Mouse (Mus musculus) telencephalon, adult 2 months (tissue): ENCODE results near the gene Lad1.

Experiments
- DNase-seq: peaks from one replicate; pipeline ENCODE4 v3.0.0-alpha.2; 2011; ENCODE audit warnings: low read depth, low spot score

Gene Lad1

DNA sequence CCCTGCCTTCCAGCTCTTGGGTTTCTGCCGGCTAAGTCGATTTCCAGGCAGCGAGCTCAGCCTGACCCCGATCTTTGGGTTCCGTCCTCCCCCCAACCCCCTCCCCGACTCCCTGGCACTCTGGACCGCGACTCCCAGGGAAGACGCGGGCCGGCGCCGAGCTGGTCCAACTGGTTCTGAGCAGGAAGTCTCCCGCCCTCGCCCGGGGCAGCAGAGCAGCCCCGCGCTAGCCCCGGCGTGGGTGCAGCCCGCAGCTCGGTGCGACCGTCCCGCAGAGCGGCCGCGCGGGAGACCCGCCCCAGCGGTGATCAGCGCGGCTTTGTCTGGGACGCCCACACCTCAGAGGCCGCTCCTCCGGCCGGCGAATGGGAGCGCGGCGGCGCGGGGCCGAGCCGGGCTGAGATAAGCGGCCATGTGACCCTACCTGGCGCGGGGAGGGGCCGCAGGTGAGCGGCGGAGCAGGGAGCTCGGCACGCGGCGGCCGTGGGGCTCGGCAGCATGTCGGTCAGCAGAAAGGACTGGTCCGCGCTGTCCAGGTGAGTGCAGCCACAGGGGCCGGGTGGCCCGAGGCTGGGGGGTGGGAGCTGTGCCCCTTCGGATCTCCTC is at the start of gene Lad1:
Gene Lad1 (plus strand): TSS at position 118 of the 606 bp plus-strand sequence.
- DNase-seq, result no peak

DNA sequence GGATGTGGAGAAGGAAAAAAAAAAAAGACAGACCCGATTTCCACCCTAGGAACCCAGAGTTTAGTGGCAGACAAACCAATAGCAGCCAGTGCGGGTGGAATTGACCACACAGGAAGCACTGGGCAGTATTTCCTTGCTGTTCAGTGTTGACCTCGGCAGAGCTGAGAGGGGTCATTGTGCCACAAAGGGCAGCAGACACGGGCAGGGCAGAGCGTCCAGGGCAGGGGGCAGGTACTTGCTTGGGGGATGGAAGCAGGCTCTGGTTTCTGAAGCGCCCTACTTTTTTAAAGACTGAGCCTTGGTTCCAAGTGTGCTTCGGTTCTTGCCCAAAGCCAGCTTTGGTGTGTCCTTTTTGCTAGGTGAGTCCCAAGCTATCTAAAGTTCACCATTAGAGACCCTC is 48.2 kb upstream of the Lad1 start:
- DNase-seq, result no peak

DNA sequence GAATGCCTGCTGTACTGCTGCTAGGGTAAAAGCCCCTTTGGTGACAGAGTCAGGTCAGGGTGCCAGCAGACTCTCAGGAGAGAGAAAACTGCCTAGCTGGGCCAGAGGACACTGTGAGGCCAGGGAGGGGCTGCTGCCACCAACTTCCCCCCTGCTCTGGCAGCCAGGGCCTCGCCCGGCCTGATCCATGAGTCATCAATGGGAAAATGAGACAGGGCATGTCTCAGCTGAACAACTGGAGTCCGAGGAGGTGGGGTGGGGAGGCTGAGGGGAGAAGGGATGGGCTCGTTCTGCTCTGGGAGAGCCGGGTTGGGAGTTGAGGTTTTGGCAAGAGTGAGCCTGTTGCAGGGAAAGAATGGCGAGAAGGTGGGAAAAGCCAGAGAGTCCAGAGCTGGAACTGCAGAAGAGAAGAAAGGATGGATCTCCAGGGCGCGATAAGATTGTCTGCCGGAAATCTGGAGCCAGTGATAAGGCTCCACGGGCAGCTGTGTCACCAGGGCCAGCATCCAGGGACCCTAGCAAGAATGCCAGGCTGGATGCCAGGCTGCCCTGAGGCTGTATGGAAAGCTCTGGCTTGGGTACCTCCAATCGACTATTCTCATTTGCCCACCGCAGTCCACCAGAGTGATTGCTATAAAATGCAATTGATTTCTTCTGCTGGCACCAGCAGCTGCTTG is 47.4 kb upstream of the Lad1 start:
- no peak for DNase-seq

DNA sequence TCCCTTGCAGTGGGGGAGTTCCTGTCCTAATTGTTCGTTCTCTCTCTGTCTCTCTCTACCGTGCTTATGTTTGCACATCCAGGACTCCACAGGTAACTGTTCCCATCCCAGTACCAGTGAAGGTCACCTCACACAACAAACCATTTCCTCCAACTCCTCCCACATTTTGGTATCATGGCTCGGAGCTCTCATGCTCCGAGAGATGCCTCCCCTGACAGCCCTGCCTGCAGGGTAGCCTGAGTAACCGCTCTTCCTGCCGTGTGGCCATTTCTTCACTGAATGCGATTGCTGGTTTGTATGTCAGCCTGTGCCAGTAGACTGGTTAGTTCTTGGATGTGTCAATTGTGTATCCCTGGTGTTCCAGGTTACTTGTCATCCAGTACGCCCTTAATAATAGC is 46.8 kb upstream of the Lad1 start:
- DNase-seq, result no peak

DNA sequence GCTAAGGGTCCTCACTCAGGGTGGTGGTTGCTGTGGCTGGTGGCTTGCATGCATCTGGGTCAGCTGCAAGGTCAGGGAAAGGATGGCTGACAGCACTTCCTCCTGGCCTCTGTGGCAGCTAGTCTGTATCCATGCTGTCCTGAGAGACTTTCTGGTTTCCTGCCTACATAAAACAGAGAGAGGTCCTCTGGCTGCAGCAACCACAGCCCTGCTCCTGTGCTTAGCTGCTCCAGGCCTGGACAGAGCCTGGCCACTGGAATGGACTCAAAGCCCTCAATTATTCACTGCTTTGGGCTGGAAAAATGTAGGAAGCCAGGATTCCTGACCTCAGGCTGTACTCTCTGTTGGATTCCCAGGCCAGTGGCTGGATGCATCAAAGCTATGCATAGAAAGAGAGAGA is 41.8 kb upstream of the Lad1 start:
- no peak for DNase-seq

DNA sequence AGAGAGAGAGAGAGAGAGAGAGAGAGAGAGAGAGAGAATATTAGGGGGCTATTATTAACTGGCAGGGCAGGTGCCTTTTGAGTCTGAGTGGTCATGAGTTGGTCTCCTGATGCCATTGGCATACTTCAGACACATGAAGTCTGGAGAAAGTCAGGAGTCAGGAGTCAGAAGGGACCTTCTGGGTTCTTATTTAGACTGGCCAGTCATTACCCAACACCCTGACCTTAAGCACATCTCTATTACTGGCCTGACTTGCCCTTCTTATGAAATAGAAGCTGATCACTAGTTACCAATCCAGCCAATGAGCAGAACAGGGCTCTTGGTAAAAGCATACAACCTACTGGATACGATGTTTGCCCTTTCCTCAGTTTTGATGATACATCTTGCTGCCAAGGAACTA is 41.4 kb upstream of the Lad1 start:
- DNase-seq, result no peak

DNA sequence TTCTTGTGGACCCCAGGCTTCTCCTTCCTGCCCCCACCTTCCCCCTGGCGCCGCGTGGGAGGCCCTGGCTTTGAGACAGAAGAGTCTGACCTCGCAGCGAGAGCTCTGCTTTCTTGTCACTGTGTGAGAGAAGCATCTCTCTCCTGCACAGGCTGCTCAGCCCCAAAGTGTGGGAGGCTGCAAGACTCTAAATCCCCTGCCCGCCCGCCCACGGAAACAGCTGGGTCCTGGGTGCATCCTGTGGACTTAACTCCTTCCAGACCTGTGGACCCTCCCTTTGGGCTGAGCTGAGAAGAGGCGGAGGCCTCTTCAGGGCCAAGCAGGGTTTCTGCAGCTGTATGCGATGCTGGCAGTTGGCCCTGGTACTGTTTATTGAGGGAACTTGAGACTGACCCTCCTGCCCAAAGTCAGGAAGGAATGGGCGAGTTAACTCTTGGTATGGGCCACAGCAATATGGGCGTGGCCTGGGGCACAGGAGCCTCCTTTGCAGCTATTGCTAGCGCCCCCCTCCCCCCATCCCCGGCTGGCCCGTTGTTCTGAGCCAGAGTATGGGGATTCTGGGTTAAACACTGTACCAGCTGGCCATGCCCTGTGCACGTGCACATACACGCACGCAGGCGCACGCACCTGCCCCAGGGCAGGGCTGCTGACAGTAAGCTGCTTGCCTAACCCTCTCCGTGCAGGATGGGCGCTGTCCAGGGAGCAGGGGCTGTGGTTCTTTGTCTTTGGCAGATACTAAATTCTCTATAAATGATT is 39.4 kb upstream of the Lad1 start, which contains the start of gene Tnni1:
Gene Tnni1 (plus strand): TSS at position 655 of the 756 bp plus-strand sequence.
- DNase-seq, result no peak

DNA sequence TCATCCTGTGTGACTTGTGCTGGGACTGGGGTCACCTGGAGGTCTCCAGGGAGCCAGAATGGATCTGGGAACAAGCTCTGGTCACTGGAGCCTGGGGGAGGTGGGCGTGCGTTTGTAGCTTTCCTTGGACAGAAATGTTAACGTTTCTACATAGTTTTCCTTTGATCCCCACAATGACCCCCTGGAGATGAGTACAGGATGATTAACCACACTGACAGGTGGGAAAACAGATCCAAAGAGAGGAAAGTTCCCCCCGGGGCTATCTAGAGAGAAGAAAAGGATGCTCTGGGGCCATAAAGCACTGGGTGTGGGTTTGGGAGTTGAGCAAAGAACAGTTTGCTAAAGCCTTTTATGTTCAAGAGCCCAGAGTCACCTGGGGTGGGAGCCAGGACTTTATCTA is 37.7 kb upstream of the Lad1 start:
- DNase-seq, result no peak

DNA sequence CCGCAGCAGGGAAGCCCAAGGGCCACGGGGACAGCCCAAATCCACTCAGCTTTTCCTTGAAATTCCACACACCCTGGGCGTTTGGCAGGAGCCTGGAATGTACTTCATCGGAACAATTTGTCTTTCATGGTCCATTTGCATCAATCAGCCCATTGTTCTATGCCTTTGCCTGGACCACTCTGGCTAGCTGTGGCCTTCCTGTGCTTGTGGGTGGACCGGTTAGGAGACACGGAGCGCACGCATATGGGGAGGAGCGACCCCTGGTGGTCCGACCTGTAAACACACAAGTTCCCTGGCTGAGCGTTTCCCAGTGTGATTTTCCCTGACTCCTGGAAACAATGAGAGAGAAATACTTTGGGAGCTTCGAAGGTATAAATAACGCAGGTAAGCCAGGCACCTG is 37.2 kb upstream of the Lad1 start:
- DNase-seq, result peak; percentile 64

DNA sequence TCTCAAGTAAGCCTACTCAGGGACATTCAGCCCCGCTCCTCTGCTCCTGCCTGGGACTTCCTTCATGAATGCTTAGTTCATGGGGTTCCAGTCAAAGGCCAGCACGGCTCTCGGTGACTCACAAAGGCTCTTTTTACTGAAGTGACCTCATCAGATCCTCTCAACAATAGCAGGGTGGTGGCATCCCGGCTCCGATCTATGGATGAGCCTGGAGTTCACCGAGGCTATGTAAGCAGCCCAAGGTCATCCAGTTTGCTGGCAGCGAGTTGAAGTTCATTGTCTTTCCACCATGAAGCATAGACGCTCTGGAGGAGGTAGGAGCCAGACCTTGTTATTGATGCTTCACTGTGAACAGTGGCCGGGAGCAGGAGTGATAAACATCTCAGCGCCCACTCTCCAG is 35.6 kb upstream of the Lad1 start:
- DNase-seq, result peak; percentile 59

DNA sequence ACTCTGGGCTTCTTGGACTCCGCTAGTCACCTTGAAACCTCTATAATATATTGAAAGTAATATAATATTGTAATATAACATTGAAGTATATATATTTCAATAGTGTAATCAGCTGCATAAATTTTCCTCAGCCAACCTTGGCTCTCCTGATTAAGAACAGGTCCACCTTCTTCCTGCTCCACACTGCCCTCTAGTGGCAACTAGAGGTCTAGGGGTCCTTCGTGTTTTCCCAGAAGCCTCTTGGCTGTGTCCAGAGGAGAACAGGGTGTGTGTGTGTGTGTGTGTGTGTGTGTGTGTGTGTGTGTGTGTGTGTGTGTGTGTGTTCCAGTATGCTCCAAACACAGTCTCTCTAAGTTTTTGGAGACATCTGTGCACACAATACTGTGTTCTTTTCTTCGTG is 30.6 kb upstream of the Lad1 start:
- DNase-seq, result no peak

DNA sequence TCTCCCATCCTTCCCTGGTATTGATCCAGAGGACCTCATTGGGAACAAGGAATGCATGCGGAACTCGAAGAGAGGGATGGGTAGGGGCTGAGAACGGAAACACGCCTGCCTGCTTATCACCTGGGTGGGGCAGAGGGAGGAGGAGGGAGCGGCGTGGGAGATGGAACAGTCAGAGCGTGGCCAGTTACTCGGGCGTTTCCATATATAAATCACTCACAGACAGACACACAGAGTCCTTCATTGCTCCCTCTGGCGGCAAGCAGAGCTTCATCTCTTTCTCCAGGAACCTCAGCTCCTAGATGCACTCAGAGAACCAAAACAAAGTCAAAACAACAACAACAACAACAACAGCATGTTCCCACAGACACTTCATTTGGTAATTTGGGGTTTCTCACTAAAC is 29.7 kb upstream of the Lad1 start:
- no peak for DNase-seq

DNA sequence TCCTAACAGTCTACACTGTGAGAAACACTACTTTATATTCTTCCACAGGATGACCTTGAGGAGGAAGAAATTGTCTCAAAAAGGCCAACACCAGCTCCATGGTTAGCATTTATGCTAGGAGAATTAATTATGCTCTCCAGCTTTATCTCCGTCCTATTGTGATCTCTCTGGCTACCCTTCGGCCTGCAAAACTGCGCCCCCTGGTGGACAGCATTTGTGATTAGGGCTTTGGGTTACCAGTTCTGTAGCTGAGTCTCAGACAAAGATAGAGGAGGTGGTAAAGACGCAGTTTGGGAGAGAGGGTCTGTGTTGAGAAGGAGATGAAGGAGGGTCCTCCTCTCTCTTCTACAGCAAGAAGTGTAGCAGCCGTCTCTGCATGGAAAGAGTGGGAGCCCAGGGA is 28.6 kb upstream of the Lad1 start:
- no peak for DNase-seq

DNA sequence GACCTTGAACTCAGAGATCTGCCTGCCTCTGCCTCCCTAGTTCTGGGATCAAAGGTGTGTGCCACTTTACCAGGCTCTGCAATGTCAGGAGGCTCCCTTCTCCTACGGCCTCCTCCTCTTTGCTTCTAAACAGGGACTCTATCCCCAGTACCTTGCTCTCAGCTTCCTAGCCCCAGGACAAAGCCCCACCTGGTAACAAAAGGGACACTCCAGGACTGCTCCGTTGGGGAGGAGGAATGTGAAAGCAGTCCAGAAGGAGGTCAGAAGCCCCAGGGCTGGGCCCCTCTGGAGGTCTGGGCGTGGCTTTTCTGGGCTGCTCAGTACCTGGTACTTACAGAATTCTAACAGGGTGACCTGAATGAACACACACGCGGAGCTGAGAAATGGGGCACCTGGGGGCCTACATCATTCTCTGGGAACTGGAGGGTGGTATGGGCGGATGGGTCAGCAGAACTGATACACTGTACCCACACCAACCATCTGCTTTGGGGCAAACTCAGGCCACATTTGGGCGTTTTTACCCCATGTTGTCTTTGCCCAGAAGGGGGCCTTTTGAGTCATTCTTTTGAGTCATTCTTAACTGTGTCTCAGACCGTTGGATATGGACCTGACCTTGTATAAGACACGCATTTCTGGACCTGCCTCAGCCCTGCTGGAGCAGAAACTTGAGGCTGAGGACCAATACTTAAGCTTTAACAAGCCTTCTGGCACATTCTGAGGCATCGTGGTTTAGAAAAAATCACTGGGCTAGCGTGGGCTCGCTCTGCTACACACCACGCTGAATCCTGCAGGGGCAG is 26.1 kb upstream of the Lad1 start:
- no peak for DNase-seq

DNA sequence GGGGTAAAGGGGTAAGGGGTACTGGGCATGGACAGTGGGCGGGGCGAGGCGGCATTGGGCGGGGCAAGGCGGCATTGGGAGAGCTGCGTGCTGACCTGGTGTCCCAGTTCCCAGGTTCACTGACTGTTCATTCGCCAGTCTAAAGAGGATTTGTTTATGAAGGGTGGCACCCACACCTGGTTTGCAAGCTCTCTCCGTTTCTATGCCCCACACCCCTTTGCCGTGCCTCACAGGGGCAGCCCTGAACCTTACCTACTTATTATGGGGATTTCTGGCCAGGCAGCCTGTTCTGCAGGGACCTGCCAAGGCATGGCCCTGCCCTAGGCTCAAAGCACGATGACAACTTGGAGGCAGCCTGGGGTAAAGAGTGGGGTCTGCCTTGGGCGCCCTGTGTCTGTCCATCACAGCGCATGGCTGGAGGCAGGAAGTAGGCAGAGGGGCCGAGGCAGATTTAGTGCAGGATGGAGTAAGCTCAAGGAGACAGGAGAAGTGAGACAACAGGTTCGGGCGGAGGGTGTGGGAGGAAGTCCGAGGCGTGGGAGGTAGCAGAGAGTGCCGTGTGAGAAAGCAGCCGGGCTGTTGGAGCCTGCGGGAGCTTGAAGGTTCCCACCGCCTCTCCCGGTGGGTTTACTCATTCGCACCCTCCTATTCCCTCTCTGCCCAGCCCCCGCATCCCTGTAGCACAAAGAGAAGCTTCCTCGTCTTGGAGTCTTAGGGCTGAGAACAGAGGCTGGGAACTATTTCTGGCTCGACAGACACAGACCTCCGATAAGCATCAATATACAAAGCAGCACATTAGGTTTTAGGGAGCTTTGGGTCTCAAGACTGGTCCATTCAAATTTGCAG is 24.8 kb upstream of the Lad1 start:
- peak; percentile 76 for DNase-seq

DNA sequence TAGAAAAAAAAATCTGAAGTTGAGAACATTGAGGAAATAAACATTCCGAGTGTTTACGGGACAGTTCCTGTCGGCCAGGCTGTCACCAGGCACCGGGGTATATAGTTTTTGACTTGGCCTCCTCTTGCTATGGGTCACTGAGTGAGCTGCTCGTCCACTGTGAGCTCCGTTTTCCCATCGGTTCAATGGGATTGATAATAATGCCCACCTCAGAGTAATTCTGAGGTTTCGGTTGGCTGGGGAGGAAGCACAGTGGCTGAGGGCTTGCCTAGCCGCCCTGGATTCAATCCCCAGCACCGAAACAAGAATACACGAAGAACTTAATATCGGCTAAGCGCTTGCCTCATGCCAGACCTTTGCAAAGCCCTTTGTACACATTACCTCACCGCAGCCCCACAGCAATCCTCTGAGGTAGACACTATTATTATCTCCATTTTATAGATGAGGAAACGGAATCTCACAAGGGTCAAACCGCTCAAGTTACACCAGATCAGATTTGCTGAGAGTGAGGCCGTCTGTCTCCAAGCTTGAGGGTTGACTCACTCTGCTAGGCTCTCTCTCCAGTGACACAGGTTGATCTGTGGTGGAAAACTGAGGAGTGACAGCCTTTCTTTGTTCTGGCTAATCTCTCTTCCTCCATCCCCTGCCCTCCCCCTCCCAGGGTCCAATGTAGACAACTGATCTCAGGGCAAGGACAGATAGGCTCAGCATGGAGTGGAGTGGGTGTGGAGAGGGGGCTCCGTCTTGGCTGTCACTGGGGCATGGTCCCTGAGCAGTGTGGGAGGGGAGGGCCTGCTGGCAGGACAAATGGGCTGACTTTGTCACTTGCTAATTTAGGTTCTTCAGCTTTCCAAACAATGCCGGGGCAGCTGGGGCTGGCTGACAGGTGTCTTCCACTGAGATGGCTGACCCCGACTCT is 23.9 kb upstream of the Lad1 start:
- DNase-seq, result no peak

DNA sequence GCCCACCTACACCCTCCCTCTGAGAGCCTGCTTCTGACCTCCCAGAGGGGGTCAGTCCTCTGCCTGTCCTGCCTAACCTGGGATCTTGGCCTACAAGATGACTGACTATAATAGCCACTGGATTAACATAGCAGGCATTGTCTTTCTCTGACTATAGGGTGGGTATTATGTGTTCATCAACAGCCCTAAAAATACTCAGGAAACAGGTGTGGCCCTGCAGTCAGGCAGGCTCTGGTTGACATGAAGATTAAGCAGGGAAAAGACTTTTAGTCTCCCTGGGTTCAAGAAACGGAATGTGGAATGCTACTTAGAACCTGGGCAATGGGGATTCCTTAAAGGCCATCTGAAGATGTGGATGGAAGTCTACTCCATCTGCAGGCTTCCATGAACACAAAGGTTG is 19.9 kb upstream of the Lad1 start:
- no peak for DNase-seq

DNA sequence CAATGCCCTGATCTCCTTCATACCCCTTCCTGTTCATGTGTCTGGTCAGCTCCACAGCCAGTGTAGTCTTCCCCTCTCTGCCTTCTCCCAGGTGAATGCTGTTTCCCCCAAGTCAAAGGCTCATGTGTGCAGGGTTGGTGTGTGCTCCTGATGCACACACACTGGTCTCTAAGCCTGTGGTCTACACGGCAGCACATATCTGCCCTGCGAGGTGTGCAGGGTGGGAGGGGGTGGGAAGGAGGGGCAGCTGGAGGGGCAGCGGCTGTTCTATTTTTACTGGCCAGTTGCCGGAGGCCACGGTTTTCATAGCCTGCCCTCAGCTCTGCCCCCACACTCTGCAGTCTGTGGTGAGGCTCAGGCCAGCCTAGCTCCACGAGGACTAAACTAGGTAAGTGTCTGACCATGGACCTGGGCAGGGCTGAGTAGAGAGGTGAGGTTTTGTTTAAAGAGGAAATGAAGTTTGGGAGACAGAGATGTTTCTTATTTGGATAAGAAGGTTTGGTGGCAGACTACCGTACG is 19.2 kb upstream of the Lad1 start:
- no peak for DNase-seq

DNA sequence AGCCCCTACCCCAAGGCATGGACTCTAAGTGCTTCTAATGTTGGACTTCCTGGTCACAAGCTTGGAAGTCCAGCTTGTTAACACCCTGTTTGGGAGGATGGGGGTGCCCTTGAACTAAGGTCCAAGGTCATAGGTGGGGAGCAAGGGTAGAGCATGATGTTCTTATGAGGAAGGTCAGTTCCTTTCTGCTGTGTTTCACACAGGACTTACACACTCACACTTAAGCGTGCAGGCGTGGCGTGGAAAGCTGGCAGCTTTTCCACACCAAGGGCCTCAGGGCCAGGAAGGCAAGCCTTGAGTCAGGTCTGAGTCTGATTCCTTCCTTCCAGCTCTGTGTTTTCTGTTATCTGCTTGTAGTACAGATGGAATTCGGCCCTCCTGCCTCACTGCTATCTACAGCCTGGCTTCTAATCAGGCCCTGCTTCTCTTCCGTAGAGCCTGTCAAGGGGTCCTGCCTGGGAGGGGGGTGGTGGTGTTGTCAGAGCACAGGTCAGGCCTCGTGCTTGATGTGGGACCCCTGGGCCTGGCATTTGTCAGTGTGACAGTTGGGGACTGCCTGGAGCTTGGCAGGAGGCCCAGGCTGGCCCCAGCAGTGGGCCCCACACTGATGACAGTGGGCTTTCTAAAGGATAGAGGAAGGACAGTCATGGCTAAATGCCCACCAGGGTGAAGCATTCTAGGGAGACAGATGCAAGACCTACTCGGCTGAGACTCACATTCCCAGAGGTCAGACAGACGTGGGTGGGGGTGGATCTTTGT is 18.0 kb upstream of the Lad1 start:
- no peak for DNase-seq
